Mouse (Mus musculus) cerebellum, adult 2 months (tissue): ENCODE results near the gene Dbr1.

Source experiments
- CTCF ChIP-seq: fragments of 200-500 bp; IDR thresholded peaks from 2 replicates; pipeline ENCODE4 v1.5.1; 2011; ENCODE audit warnings: low read depth, mild to moderate bottlenecking, control low read depth, low read length, moderate library complexity, borderline replicate concordance; ENCODE audit not compliant: insufficient read depth
- POLR2A ChIP-seq: fragments of 200-500 bp; IDR thresholded peaks from 2 replicates; pipeline ENCODE4 v1.6.1; 2011; ENCODE audit warnings: low read length, control low read depth, borderline replicate concordance; ENCODE audit not compliant: insufficient read depth

- TF ChIP-seq CTCF: no peak
- TF ChIP-seq POLR2A: no peak
Observed at GRCm38 (mm10) chr9:99546259-99546658, 29.3 kb upstream of the Dbr1 start.
